Mouse (Mus musculus) heart, embryonic 15.5 days (tissue): ENCODE measurements around the gene Irgc1. TPM values are rescaled to one million over a fixed set of nuclear protein-coding genes. Genes with fewer than 3 reads are reported as not detected.

Source experiments
- ATAC-seq: fragments of 200-750 bp; cut with Nextera tagmentation; replicated peaks from 2 replicates; pipeline ENCODE4 v1.8.0; 2017; ENCODE audit warnings: low read depth, moderate TSS enrichment; ENCODE audit not compliant: insufficient number of reproducible peaks, insufficient read depth, low FRiP score
- H3K27ac ChIP-seq: fragments of 300-500 bp; sonication (generic); 2 replicates; pipeline ENCODE4 v1.5.1; 2015; ENCODE audit warnings: mild to moderate bottlenecking, inconsistent platforms
- H3K27me3 ChIP-seq: fragments of 300-500 bp; sonication (generic); 2 replicates; pipeline ENCODE4 v1.6.1; 2015; ENCODE audit warnings: inconsistent platforms
- H3K36me3 ChIP-seq: fragments of 300-500 bp; sonication (generic); 2 replicates; pipeline ENCODE4 v1.6.1; 2015; ENCODE audit warnings: mild to moderate bottlenecking, inconsistent platforms
- H3K4me1 ChIP-seq: fragments of 300-500 bp; sonication (generic); replicated peaks from 2 replicates; pipeline ENCODE4 v1.6.1; 2015; ENCODE audit warnings: inconsistent platforms
- H3K4me2 ChIP-seq: fragments of 300-500 bp; sonication (generic); 2 replicates; pipeline ENCODE4 v1.6.1; 2015; ENCODE audit warnings: inconsistent platforms, mild to moderate bottlenecking, moderate library complexity
- H3K4me3 ChIP-seq: fragments of 300-500 bp; sonication (generic); 2 replicates; pipeline ENCODE4 v1.5.1; 2015; ENCODE audit warnings: mild to moderate bottlenecking, inconsistent platforms
- H3K9ac ChIP-seq: fragments of 300-500 bp; sonication (generic); 2 replicates; pipeline ENCODE4 v1.6.1; 2015; ENCODE audit warnings: mild to moderate bottlenecking, inconsistent platforms
- H3K9me3 ChIP-seq: fragments of 300-500 bp; sonication (generic); replicated peaks from 2 replicates; pipeline ENCODE4 v1.6.1; 2016; ENCODE audit warnings: inconsistent platforms
- WGBS: fragments of 180-500 bp; shearing (Covaris S2); methylation state at CpG from one replicate; pipeline ENCODE4 v1.1.7; 2015; ENCODE audit warnings: mixed read lengths; 5-methylcytosine and 5-hydroxymethylcytosine counted together
- polyA plus RNA-seq: library from polyadenylated mRNA; unstranded; fragments of >200 nt; fragmentation: Nextera tagmentation; extraction: Ambion mirVana; gene quantifications from 2 replicates; pipeline ENCODE4 v1.2.1, GENCODE M21; 2015

Irgc1 gene
- polyA plus RNA-seq, 1 experiment from 2014 or later = not detected

- Histone ChIP-seq H3K27ac (no peak overlapping the region), H3K9ac (no peak overlapping the region), H3K4me1 (peaks cover 6% of the 10 kb centered on the region), H3K4me3 (no peak overlapping the region), H3K27me3 (no peaks in the 10 kb centered on the region), H3K36me3 (no peaks in the 10 kb centered on the region), H3K4me2 (no peak overlapping the region), H3K9me3 (no peaks in the 10 kb centered on the region)
- ATAC-seq = no peak
- WGBS = 60% methylated on average over 15 of the region's 15 CpGs
Measured at GRCm38 (mm10) chr7:24394475-24395161, 57.5 kb downstream of the Irgc1 start.

DNA sequence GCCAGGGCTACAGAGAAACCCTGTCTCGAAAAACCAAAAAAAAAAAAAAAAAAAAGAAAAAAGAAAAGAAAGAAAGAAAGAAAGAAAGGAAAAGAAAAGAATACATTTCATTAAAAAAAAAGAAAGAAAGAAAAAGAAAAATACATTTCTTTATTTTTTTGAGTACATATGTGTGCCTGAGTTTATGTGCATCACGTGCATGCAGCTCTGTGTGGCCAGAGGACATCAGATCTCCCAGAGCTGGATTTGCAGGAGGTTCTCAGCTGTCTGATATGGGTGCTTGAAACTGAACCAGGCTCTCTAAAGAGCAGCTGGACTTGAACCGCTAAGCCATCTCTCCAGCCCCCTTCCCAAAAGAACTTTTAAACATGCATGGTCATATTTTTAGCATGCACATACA lies 58.0 kb downstream of the Irgc1 start:
- ATAC-seq = no peak
- no peak overlapping the region for H3K27ac ChIP-seq
- WGBS = 64% methylated on average over 3 of the region's 3 CpGs
- no peaks in the 10 kb centered on the region for H3K9me3 ChIP-seq
- no peaks in the 10 kb centered on the region for H3K36me3 ChIP-seq
- peaks cover 5% of the 10 kb centered on the region for H3K4me1 ChIP-seq
- H3K27me3 ChIP-seq = no peaks in the 10 kb centered on the region
- no peak overlapping the region for H3K4me2 ChIP-seq
- no peak overlapping the region for H3K4me3 ChIP-seq
- H3K9ac ChIP-seq = no peak overlapping the region

- H3K9me3 ChIP-seq = no peaks in the 10 kb centered on the region
- H3K4me1 ChIP-seq = peaks cover 3% of the 10 kb centered on the region; the same call in 1 of the 2 replicates
- H3K36me3 ChIP-seq = no peaks in the 10 kb centered on the region
- no peak overlapping the region for H3K4me3 ChIP-seq
- ATAC-seq = no peak
- no peak overlapping the region for H3K27ac ChIP-seq
- no peaks in the 10 kb centered on the region for H3K27me3 ChIP-seq
- H3K9ac ChIP-seq = no peak overlapping the region
- no peak overlapping the region for H3K4me2 ChIP-seq
- WGBS = 73% methylated on average over 2 of the region's 2 CpGs
Measured at GRCm38 (mm10) chr7:24391687-24392086, 60.4 kb downstream of the Irgc1 start.

DNA sequence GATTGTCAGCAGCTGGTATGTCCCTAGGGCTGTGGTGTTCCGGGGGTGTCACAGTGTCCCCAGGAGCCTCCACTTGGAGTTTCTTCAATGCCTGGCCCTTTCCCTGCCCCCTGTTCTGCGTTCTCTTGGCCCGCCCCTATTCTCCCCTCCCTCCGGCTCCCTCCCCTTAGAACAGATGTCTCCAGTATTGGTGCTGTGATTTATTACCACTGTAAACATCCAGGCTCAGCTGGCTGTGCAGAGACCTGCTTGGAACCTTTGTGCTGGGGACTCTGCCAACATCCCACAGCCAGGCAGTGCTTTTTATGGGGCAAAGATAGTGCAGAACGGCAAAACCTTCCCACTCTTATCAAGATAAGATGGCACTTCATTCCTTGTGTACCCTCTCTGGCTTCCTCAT lies 61.0 kb downstream of the Irgc1 start:
- no peak; the same call in 1 of the 2 replicates for ATAC-seq
- H3K4me3 ChIP-seq = no peak overlapping the region
- H3K27me3 ChIP-seq = no peaks in the 10 kb centered on the region
- no peaks in the 10 kb centered on the region for H3K36me3 ChIP-seq
- H3K4me1 ChIP-seq = peaks cover 3% of the 10 kb centered on the region; the same call in 1 of the 2 replicates
- H3K9ac ChIP-seq = no peak overlapping the region
- no peaks in the 10 kb centered on the region for H3K9me3 ChIP-seq
- 27% methylated on average over 5 of the region's 5 CpGs for WGBS
- H3K27ac ChIP-seq = no peak overlapping the region
- no peak overlapping the region for H3K4me2 ChIP-seq

DNA sequence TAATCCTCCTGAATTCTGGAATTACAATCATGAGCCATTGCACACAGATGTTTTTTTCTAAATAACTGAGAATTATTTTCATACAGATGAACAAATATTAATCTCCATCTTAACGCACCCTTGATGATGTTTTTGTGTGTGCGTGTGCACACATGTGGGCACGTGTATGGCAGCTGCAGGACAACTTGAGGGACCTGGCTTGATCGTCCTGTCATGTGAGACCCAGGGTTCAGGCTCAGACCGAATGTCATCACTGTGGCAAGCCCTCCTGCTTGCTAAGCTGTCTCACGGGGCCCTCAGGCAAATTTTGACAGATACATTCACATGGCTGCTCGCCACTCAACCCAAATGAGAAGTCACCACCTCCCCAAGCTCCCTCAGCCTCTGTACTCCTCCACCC lies 61.6 kb downstream of the Irgc1 start:
- no peak overlapping the region for H3K27ac ChIP-seq
- no peaks in the 10 kb centered on the region for H3K27me3 ChIP-seq
- H3K9me3 ChIP-seq = no peaks in the 10 kb centered on the region
- no peak overlapping the region for H3K4me3 ChIP-seq
- H3K36me3 ChIP-seq = no peaks in the 10 kb centered on the region
- WGBS = 68% methylated on average over 7 of the region's 7 CpGs
- no peak overlapping the region for H3K4me2 ChIP-seq
- no peak overlapping the region for H3K9ac ChIP-seq
- H3K4me1 ChIP-seq = peaks cover 3% of the 10 kb centered on the region; the same call in 1 of the 2 replicates
- no peak for ATAC-seq

DNA sequence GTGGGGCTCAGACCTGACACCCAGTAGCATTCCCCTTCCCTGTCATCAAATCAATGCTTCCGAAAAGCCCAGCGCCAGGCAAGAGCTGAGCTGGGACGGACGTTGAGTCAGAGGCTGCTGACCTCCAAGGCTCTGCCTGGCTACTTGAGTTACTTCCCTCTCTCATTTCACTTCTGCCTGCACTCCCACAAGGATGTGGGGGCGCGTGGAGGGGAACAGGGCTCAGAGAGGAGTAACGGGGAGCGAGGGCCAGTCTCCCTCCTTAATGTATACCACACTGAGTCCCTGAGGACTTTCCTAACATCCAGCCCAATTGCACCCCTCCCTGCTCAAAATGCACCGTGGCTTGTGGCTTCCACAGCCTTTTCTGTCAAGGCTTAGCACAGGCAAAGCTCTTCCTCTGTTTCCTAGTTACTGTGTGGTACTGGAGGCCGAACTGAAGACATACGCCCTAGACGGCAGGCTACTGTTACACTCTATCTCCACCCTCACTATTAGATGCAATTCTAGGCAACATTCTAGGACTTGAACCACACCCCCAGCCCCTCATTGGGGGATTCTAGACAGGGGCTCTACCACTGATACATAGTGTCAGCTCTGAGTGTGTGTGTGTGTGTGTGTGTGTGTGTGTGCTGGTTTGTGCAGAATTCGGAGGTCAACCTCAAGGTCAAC lies 62.4 kb downstream of the Irgc1 start:
- Histone ChIP-seq H3K27ac (no peak overlapping the region), H3K4me2 (no peak overlapping the region), H3K9me3 (no peaks in the 10 kb centered on the region), H3K4me3 (no peak overlapping the region), H3K36me3 (no peaks in the 10 kb centered on the region), H3K4me1 (peaks cover 3% of the 10 kb centered on the region; the same call in 1 of the 2 replicates), H3K9ac (no peak overlapping the region), H3K27me3 (no peaks in the 10 kb centered on the region)
- 53% methylated on average over 13 of the region's 13 CpGs for WGBS
- no peak for ATAC-seq

- H3K36me3 ChIP-seq = no peaks in the 10 kb centered on the region
- peaks cover 3% of the 10 kb centered on the region; the same call in 1 of the 2 replicates for H3K4me1 ChIP-seq
- H3K27ac ChIP-seq = no peak overlapping the region
- no peak overlapping the region for H3K4me2 ChIP-seq
- H3K27me3 ChIP-seq = no peaks in the 10 kb centered on the region
- H3K4me3 ChIP-seq = no peak overlapping the region
- H3K9me3 ChIP-seq = no peaks in the 10 kb centered on the region
- no peak overlapping the region for H3K9ac ChIP-seq
- ATAC-seq = no peak
- WGBS = 69% methylated on average over 10 of the region's 10 CpGs
Measured at GRCm38 (mm10) chr7:24387059-24387556, 65.0 kb downstream of the Irgc1 start.

DNA sequence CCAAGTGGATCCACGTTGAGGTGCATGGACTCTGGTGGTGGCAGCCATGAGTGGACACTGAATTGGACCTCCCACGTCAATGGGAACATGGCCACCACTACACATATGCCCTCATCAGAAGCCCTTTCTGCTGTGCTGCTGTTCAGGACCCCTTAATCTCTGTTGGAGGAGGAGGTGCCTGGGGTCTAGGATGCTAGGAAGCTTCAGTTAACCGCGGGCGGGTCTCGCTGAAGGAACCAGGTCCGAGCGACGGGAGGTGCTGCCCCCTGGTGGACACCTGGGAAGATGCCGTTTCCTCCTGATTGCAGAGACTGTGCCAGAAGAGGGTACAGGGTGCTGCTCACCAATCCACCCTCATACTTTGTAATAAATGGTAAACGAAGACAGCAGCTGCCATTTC lies 67.3 kb downstream of the Irgc1 start:
- H3K4me2 ChIP-seq = peak overlapping the region; percentile 19; the same call in 1 of the 2 replicates
- H3K36me3 ChIP-seq = no peaks in the 10 kb centered on the region
- no peak for ATAC-seq
- H3K4me3 ChIP-seq = no peak overlapping the region
- H3K4me1 ChIP-seq = no peaks in the 10 kb centered on the region; the same call in 1 of the 2 replicates
- WGBS = 8% methylated on average over 11 of the region's 11 CpGs
- no peak overlapping the region for H3K27ac ChIP-seq
- H3K9me3 ChIP-seq = no peaks in the 10 kb centered on the region
- no peak overlapping the region for H3K9ac ChIP-seq
- H3K27me3 ChIP-seq = no peaks in the 10 kb centered on the region

GRCm38 (mm10) chr7:24384070-24384469 lies 68.0 kb downstream of the Irgc1 start:
- Histone ChIP-seq H3K4me1 (no peaks in the 10 kb centered on the region; the same call in 1 of the 2 replicates), H3K9me3 (no peaks in the 10 kb centered on the region), H3K36me3 (no peaks in the 10 kb centered on the region), H3K4me2 (no peak overlapping the region), H3K27me3 (peaks cover 2% of the 10 kb centered on the region; the same call in 1 of the 2 replicates), H3K4me3 (no peak overlapping the region), H3K9ac (no peak overlapping the region), H3K27ac (no peak overlapping the region)
- WGBS = 51% methylated on average over 6 of the region's 6 CpGs
- no peak for ATAC-seq

GRCm38 (mm10) chr7:24382730-24383372 lies 69.2 kb downstream of the Irgc1 start:
- H3K4me3 ChIP-seq = no peak overlapping the region
- no peaks in the 10 kb centered on the region for H3K36me3 ChIP-seq
- no peak for ATAC-seq
- no peak overlapping the region for H3K4me2 ChIP-seq
- 76% methylated on average over 16 of the region's 16 CpGs for WGBS
- H3K9ac ChIP-seq = no peak overlapping the region
- H3K4me1 ChIP-seq = no peaks in the 10 kb centered on the region; the same call in 1 of the 2 replicates
- H3K9me3 ChIP-seq = no peaks in the 10 kb centered on the region
- no peak overlapping the region for H3K27ac ChIP-seq
- H3K27me3 ChIP-seq = peaks cover 12% of the 10 kb centered on the region; the same call in 1 of the 2 replicates
